8 mouse cellular contexts compared by ENCODE assay signal in the genomic region with DNA sequence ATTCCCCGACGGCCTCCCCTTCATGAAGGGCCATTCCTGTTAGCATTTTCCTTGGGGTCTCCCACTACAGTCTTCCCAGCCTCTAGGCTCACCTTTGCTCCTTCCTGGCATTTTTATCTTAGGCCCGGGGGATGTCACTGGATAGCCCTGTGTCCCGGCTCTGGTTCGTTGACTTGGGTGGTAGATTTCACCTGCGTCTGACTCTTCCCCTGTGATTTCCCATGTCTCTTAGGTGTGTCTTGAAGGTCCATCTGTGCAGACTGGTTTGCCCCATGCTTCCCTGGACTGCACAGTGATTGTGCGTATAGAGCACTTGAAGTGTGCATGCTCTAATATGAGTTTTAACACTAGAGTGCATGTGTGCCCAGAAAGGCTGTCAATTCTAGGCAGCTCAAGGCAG. TPM values are rescaled to one million over a fixed set of nuclear protein-coding genes. Genes with fewer than 3 reads are reported as not detected.
DNase-seq lines count a peak whose midpoint lies in the region; ATAC-seq lines count a peak whose summit lies in the region.

No protein-coding gene starts in this region.

- DNase-seq in lung, postnatal 14 days: no peak
- no peak for DNase-seq in yolk sac, embryonic 10.5 days (ENCODE audit: low spot score)
- no peak for DNase-seq in left cerebral cortex, adult 18-20 months (ENCODE audit: low spot score in 2 of 2)

- peaks cover 9% of the 10 kb centered on the region for H3K4me1 ChIP-seq in lung, embryonic 16.5 days (replicated peaks; ENCODE audit: control insufficient read depth, insufficient read depth, low read length)
- H3K4me1 ChIP-seq in embryonic facial prominence, embryonic 12.5 days: peaks cover 7% of the 10 kb centered on the region
- H3K4me1 ChIP-seq in hindbrain, embryonic 16.5 days (ENCODE audit: control insufficient read depth, insufficient read depth, low read depth, low read length): peaks cover 13% of the 10 kb centered on the region

- no peaks in the 10 kb centered on the region for H3K9me3 ChIP-seq in lung, embryonic 16.5 days (ENCODE audit: control insufficient read depth, low read length)
- no peaks in the 10 kb centered on the region for H3K9me3 ChIP-seq in embryonic facial prominence, embryonic 12.5 days
- H3K9me3 ChIP-seq in hindbrain, embryonic 16.5 days (ENCODE audit: control insufficient read depth, low read length): no peaks in the 10 kb centered on the region

- WGBS in lung, embryonic 16.5 days: 26% methylated on average over 7 of the region's 7 CpGs
- 45% methylated on average over 7 of the region's 7 CpGs for WGBS in embryonic facial prominence, embryonic 12.5 days
- WGBS in hindbrain, embryonic 16.5 days: 56% methylated on average over 7 of the region's 7 CpGs
- 18% methylated on average over 7 of the region's 7 CpGs for WGBS in macrophage (ENCODE audit: missing documents)

- peaks cover 58% of the 10 kb centered on the region for H3K79me2 ChIP-seq in macrophage (ENCODE audit: inconsistent target)

- no peak overlapping the region for H3K27ac ChIP-seq in lung, embryonic 16.5 days (ENCODE audit: low read length)
- no peak overlapping the region for H3K27ac ChIP-seq in embryonic facial prominence, embryonic 12.5 days
- no peak overlapping the region for H3K27ac ChIP-seq in hindbrain, embryonic 16.5 days (ENCODE audit: low read depth, low read length)
- no peak overlapping the region for H3K27ac ChIP-seq in macrophage

- no peaks in the 10 kb centered on the region for H3K36me3 ChIP-seq in lung, embryonic 16.5 days (ENCODE audit: control insufficient read depth, insufficient read depth, low read length)
- no peaks in the 10 kb centered on the region for H3K36me3 ChIP-seq in embryonic facial prominence, embryonic 12.5 days
- no peaks in the 10 kb centered on the region for H3K36me3 ChIP-seq in hindbrain, embryonic 16.5 days (ENCODE audit: control insufficient read depth, insufficient read depth, low read length)
- H3K36me3 ChIP-seq in macrophage (ENCODE audit: inconsistent target): no peaks in the 10 kb centered on the region

- H3K4me2 ChIP-seq in lung, embryonic 16.5 days (ENCODE audit: low read depth, low read length): peak overlapping the region; percentile 72
- H3K4me2 ChIP-seq in embryonic facial prominence, embryonic 12.5 days (replicated peaks): peak overlapping the region; percentile 80
- peak overlapping the region; percentile 80 for H3K4me2 ChIP-seq in hindbrain, embryonic 16.5 days (ENCODE audit: low read length)

- peak overlapping the region; percentile 96 for H3K4me3 ChIP-seq in lung, embryonic 16.5 days (ENCODE audit: low read length)
- peak overlapping the region; percentile 88 for H3K4me3 ChIP-seq in embryonic facial prominence, embryonic 12.5 days
- H3K4me3 ChIP-seq in hindbrain, embryonic 16.5 days (ENCODE audit: low read length): peak overlapping the region; percentile 88
- H3K4me3 ChIP-seq in macrophage (ENCODE audit: inconsistent target): peak overlapping the region; percentile 68

- peak overlapping the region; percentile 82 for H3K9ac ChIP-seq in lung, embryonic 16.5 days (ENCODE audit: low read length)
- peak overlapping the region; percentile 72 for H3K9ac ChIP-seq in embryonic facial prominence, embryonic 12.5 days
- H3K9ac ChIP-seq in hindbrain, embryonic 16.5 days (ENCODE audit: low read depth, low read length): peak overlapping the region; percentile 56

- H3K27me3 ChIP-seq in lung, embryonic 16.5 days (ENCODE audit: control insufficient read depth, insufficient read depth, low read depth, low read length): no peaks in the 10 kb centered on the region
- H3K27me3 ChIP-seq in embryonic facial prominence, embryonic 12.5 days: no peaks in the 10 kb centered on the region
- H3K27me3 ChIP-seq in hindbrain, embryonic 16.5 days (replicated peaks; ENCODE audit: control insufficient read depth, insufficient read depth, low read length): no peaks in the 10 kb centered on the region

- ATAC-seq in lung, embryonic 16.5 days (ENCODE audit: low read depth): no peak
- ATAC-seq in embryonic facial prominence, embryonic 12.5 days (ENCODE audit: insufficient number of reproducible peaks, insufficient read depth, low FRiP score, low TSS enrichment): no peak
- no peak for ATAC-seq in hindbrain, embryonic 16.5 days
- no peak for ATAC-seq in monocyte, adult 5-6 weeks (replicated peaks; ENCODE audit: insufficient number of reproducible peaks, low FRiP score, low TSS enrichment, poor library complexity, severe bottlenecking)

RNA-seq across cellular contexts. Expression of a gene that starts 1.1 kb away (rescaled TPM):
- polyA plus RNA-seq in lung, embryonic 16.5 days (2015; fragmentation: Nextera tagmentation; extraction: Ambion mirVana): 56.1 and 58.0 TPM in 2 replicates
- polyA plus RNA-seq in embryonic facial prominence, embryonic 12.5 days (2016; fragmentation: Nextera tagmentation; extraction: Ambion mirVana): 61.8 and 67.9 TPM in 2 replicates
- 91.5 and 93.5 TPM in 2 replicates for polyA plus RNA-seq in hindbrain, embryonic 16.5 days (2015; fragmentation: Nextera tagmentation; extraction: Ambion mirVana)
- 10 to 100 TPM; 24.3 to 80.9 (median 53.5) TPM for total RNA-seq in macrophage (2018; cell fraction: chromatin; rRNA removed)
- total RNA-seq in macrophage (2018; cell fraction: cytosol; rRNA removed): 10 to 100 TPM; 28.5 to 41.5 (median 36.1) TPM
- 10 to 100 TPM; 22.1 to 54.1 (median 34.1) TPM for total RNA-seq in macrophage (2018; cell fraction: nucleus; rRNA removed)
- polyA plus RNA-seq in macrophage (2018): 34.0 to 42.2 TPM (median 35.1 TPM) in 3 replicates
- 61.5 to 94.5 TPM (median 63.1 TPM) in 3 replicates for total RNA-seq in monocyte, adult 5-6 weeks (2017)
- total RNA-seq in left cerebral cortex, adult 18-20 months (2021): 10 to 100 TPM; 76.2 to 80.4 TPM

RNA-seq across cellular contexts. Expression of a gene that starts 44.4 kb away (rescaled TPM):
- 0.50 and 0.55 TPM in 2 replicates for polyA plus RNA-seq in lung, embryonic 16.5 days (2015; fragmentation: Nextera tagmentation; extraction: Ambion mirVana)
- 0.04 and 0.06 TPM in 2 replicates for polyA plus RNA-seq in embryonic facial prominence, embryonic 12.5 days (2016; fragmentation: Nextera tagmentation; extraction: Ambion mirVana)
- polyA plus RNA-seq in hindbrain, embryonic 16.5 days (2015; fragmentation: Nextera tagmentation; extraction: Ambion mirVana): 0.20 and 0.26 TPM in 2 replicates
- not detected for total RNA-seq in macrophage (2018; cell fraction: chromatin; rRNA removed)
- not detected for total RNA-seq in macrophage (2018; cell fraction: cytosol; rRNA removed)
- total RNA-seq in macrophage (2018; cell fraction: nucleus; rRNA removed): under 1 TPM in 1 of 26 experiments, not detected in 25; 0.06 TPM
- not detected in 3 replicates for polyA plus RNA-seq in macrophage (2018)
- not detected in 3 replicates for total RNA-seq in monocyte, adult 5-6 weeks (2017)
- total RNA-seq in left cerebral cortex, adult 18-20 months (2021): under 1 TPM; 0.28 to 0.65 TPM
